Mouse (Mus musculus): ENCODE results near the gene Olfr670.
"Not testable (repeated sequence)": the region's sequence is repeated elsewhere in the genome, so short reads cannot be mapped to it uniquely, and the experiment has no call there.

Gene Olfr670

GRCm38 (mm10) chr7:104962520-104962919 is at the start of gene Olfr670:
Gene Olfr670, minus strand, starts transcription at chr7:104962620.
- DNase-seq: no peak

GRCm38 (mm10) chr7:105001929-105002328 is 39.5 kb upstream of the Olfr670 start, which contains the start of gene Olfr672:
Gene Olfr672, minus strand, starts transcription at chr7:105002029.
- DNase-seq: no peak

GRCm38 (mm10) chr7:104979026-104979425 is 16.6 kb upstream of the Olfr670 start, which contains the start of gene Olfr671:
Gene Olfr671, minus strand, starts transcription at chr7:104979126.
- no peak for DNase-seq

GRCm38 (mm10) chr7:104972507-104972906 is 10.1 kb upstream of the Olfr670 start:
- not testable (repeated sequence) for DNase-seq

- not testable (repeated sequence) for DNase-seq
Observed at GRCm38 (mm10) chr7:104950234-104950633, 12.2 kb downstream of the Olfr670 start.

GRCm38 (mm10) chr7:104933940-104934339 is 28.5 kb downstream of the Olfr670 start, which contains the start of gene Olfr669:
Gene Olfr669, plus strand, starts transcription at chr7:104934240.
- no peak for DNase-seq

- no peak for DNase-seq
Observed at GRCm38 (mm10) chr7:104927957-104928356, 34.5 kb downstream of the Olfr670 start, which contains the start of gene Olfr668. Gene Olfr668, minus strand, starts transcription at chr7:104928057.

GRCm38 (mm10) chr7:104921382-104921781 is 41.0 kb downstream of the Olfr670 start, which contains the start of gene Olfr667:
Gene Olfr667, minus strand, starts transcription at chr7:104921482.
- DNase-seq: no peak

Measured in kidney, postnatal 4 days (tissue).